Mouse (Mus musculus) adrenal gland, adult 8-10 months (tissue): ENCODE measurements at regions not wholly inside any gene's neighbourhood (a gene's known extent, or its start where the extent isn't known, plus 50 kb on each side); places are given as distances from the start of the nearest gene placed in this dataset.

Source experiments
- DNase-seq: peaks from one replicate; pipeline ENCODE4 v3.0.0; 2022

DNA sequence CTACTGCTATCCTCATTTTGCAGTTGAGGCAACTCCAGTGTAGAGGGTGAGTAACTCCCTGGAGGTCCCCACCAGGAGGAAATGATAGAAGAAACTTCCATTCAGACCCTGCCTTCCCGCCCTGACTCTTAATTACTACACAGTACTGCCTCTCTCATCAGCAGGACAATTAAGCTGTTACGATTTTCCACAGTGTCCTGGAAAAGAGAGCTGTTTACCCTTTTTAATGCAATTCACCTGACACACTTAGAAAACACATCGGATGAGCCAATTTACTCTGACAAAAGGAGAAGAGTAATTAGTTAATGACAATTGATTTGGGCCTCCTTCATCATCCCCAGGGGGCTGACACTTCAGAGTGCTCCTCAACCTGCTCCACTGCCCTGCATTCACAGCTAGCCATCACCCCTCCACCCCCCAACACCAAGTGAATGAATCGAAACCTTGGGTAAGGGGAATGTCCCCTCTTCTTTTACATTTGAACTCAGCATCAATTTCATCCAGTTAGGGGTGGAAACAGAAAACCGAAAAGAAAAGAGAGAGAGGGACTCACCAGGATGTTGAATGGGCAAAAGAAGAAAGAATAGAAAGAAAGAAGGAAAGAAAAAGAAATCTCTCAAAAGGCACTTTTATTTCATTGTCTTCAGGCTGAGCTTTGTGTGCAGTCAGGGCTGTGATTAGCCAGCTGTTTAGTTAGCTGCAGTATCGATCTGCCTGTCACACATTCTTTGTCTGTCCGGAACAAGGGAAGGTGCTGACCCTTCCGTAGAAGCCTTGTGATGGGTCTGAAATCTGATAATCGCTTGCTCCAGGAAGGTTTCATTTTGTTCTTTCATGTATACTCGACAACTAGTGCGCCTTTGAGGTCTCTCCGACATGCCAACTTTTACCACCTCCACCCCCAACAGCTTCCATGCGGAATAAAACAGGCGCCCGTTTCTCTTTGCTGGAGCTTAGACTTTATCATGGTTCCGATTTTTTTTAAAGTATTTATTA is 482.6 kb upstream of the Tenm4 start:
- no peak for DNase-seq

DNA sequence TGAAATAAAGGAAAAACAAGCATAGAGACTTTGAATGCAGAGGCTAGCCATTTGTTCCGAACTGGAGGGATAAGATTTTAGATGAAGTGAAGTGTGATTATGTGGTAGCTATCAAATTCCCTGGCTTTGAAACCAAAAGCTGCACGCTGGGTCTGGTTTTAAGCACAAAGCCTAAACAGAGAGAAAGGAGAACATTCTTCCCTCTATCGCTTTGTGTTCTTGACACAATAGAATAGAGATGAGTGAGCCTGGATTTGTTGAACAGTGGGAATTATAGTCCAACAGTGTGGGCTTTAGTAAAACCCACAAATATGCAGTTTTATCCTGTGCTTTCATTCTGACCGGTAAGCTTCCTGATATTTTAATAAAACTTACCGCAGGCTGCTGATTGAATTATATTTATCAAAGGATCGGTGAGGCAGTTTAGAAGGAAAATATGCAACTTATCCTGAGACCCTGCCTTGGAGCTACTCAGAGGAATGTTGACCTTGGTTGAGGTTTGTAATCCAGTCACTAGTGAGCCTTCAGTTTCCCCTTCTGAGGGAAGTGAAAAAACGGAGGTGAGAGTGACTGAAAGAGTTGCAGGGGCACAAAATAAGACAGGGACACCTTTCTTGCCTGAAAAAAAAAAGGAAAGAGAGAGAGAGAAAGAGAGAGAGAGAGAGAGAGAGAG is 481.7 kb upstream of the Tenm4 start:
- no peak for DNase-seq

DNA sequence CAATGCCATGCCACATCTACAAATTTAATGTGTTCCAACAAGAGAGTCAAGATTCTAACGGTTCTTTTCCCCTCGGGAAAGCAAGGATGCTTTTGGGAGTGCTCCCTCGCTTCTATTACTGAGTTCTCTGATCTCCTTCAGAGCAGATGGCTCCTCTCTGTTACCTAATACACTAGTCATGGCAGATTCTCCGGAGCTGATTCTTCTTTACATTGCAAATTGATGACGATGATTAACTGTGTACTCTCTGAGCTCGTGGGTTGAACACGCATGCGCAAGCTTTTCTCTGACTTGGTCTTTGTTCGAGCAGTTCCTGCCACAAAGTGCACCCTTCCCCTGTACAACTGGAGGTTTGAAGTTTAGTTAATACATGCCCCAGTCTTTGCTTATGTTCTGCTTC is 471.5 kb upstream of the Tenm4 start:
- no peak for DNase-seq

DNA sequence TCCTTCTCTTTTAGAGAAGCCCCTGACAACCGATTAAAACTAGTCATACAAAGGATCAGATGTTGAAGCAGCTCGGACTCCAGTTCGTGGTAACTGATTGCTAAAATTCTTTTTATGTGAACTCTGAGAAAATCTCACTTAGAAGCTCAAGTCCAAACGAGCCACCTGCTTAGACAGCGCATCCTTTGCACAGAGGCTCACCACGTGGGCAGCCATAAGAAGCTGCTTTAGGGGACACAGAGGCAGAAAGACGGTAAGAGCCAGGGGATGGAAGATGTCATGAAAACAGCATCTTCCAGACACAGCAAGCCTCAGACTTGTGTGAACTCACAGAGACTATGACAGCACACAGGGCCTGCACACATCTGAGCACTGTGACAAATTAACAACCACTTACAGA is 461.0 kb upstream of the Tenm4 start:
- no peak for DNase-seq

DNA sequence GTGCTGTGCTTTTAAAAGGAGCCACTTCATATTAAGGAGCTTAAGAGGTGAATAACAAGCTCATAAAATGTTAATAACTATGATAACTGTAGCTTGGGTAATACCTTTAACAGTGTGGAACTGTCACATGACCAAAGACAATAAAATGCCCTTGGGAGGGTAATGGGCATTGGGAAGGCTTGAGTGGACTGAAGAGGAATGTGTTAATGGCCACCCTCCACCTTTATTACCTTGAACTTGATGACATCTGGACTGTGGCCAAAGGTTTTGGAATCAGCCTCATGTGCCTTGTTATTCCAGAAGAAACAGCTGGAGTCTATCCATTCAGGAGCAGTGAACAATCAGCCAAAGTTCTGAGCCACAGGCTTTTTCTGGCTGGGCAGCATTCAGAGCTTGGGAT is 451.0 kb upstream of the Tenm4 start:
- no peak for DNase-seq

DNA sequence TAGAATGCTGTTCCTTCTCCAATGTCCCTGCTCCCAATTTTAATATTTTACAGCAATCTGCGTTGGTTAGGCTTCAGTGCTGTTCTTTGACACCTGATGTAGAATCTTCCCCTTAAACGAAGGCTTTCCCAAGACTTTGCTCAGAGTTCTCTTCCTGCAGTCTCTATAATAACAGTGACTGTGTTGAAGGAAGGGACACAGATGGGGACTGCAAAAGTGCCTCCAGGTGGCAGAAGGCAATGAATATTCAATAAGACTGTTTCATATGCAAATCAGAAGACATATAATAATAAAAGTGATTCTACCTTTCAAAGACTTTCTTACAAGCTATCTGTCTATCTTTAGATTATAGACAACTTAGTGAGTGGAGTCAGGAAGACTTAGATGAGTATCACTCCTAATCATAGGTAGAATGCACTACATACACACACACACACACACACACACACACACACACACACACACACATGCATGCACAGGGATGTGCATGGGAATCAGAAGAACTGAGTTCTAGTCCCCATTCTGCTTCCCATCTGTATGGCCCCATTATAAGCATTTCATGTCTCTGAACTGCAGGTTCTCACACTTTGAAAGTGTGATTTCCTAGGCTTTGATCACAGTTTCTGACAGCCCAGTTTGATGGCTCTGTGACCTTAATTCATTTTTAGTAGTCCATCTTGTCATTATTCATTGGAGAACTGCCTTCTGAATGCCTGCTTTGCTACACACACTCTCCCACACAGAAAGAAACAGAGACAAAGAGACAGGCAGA is 445.1 kb upstream of the Tenm4 start:
- DNase-seq, result no peak

DNA sequence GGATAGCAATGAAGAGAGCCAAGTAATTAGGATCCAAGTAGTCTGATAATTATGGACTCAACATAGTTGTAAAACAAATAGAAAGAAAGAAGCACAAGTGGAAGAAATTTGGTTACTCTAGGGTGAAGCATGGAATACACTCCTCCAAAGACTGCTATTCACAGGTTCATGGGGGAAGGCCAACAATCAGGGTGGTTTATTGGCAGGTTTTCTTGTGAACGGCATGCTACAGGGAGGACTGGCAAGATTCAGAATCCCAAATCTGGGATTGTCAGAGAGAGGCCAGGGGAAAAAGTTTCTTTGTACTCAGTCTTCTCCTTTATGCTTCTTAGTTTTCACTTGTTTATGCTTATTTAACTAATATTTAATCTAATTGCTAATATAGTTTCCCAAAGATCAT is 437.2 kb upstream of the Tenm4 start:
- no peak for DNase-seq

DNA sequence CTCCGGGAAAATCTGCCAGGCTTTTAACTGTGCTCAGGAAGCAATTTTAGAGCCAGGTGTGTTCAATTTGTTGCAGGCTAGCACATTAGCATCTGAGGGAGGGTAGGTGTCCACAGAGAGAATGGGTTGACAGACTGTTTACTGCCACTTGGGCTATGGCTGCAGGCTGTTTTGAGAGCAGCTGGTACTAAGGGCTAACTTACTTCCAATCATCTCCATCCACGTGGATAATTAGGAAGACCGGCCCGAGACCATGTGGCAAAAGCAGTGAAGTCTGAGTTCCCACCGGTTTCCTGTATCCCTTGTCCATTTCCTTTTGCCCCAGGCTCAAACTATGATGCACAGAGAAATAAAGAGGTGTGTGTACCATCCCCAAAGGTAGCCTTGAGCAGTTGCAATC is 436.5 kb upstream of the Tenm4 start:
- no peak for DNase-seq

DNA sequence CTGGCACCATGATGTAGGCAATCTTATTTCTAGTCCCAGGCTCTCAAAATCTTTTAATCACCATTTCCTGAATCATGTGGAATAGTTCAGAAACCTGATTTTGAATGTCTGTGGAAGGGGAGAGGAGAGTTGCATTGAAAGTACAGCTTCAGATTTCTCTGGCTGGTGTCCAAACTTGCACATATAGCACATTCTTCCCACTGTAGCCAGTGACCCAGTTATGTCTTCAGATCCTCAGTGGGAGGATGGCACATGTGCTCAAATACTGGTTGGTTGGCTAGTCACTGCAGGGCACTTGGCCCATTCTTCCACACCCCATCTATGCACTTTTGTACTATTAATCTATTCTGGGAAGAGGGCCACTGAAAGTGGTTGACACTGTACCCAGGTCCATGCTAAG is 434.3 kb upstream of the Tenm4 start:
- no peak for DNase-seq

DNA sequence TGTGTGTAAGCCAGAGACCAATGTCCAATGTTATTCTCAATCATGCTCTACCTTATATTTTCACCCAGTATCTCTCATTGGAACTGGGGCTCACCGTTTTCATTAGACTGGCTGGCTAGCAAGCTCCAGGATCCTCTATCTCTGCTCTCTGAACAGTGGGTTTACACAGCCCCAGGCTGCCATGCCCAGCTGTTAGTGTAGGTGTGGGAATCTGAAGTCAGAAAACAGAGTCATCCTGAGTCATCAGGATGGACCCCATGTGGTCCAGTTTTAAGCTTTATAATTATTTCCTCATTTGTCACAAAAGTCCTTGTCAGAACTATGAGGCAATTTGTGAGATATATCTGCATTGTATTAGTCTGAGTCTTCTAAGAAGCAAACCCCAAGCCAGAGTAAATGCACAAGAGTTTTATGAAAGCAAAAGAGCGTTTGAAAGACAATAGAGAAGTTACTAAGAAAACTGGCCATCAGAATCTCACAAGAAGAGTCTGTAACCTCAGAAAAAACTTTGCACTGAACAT is 432.3 kb upstream of the Tenm4 start:
- DNase-seq, result no peak

DNA sequence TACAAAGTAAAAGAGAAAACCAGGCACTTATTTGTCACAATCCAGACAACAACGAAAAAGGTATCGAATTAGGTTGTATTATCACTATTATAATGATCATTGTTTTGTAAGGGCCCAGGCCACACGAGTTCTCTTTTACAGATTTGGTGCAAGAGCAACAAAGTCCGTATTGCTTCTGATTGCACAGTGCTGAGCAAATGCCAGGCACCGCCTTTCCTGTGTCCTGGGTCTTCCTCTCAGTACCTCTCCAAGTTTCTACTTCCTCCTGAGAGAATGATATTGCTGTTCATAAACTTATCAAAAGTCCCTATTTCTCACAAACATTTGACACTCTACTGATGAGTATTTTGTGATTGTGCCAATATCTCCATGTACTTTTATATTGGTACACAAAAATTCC is 431.3 kb upstream of the Tenm4 start:
- DNase-seq, result no peak

DNA sequence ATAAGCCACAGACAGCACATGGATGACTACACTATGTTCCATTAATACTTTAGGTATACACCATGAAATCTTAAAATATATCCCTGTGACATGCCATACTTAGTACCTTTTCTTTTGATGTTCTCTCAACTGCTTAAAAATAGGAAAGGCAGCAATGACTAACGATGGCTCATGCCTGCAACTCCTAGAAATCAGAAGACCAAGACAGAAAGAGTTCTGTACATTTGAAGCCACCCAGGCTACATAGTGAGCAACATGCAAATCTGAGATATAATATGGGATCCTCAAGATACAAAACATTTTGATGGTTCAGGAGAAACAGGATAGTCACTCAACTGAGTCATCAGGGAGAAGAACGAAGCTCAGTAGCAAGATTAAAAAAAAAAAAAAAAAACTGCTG is 412.7 kb upstream of the Tenm4 start:
- DNase-seq, result no peak

DNA sequence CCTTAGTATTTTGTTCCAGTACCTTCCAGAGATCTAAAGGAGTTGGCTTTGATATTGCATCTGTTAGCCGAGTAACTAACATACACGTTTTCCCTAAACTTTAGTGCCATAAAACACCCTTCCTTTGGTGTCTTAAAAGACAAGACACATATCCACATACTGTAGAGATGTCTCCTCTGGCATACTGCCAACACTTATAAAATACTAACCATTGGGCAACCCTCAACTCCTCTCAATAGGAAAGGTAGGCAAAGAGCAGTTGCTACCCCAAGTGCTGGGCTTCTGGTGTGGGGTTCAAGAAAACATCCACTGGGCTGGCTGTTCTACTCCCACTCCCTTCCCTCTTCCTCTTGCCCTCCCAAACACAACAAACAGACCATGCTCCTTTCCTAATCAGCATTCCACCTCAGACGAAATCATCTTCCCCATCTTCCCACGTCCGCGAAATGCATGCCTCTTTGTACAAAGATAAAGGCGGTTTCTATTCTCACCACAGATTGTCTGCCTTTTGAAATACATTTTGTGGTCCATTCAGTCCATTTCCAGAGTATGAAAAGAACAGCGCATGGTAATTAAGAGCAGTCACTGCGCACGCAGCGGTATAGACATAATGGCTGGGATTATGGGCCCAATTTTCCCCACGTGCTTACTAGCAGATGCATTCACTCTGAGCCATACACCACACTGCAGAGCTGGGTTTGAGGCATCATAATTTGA is 409.9 kb upstream of the Tenm4 start:
- DNase-seq, result no peak

DNA sequence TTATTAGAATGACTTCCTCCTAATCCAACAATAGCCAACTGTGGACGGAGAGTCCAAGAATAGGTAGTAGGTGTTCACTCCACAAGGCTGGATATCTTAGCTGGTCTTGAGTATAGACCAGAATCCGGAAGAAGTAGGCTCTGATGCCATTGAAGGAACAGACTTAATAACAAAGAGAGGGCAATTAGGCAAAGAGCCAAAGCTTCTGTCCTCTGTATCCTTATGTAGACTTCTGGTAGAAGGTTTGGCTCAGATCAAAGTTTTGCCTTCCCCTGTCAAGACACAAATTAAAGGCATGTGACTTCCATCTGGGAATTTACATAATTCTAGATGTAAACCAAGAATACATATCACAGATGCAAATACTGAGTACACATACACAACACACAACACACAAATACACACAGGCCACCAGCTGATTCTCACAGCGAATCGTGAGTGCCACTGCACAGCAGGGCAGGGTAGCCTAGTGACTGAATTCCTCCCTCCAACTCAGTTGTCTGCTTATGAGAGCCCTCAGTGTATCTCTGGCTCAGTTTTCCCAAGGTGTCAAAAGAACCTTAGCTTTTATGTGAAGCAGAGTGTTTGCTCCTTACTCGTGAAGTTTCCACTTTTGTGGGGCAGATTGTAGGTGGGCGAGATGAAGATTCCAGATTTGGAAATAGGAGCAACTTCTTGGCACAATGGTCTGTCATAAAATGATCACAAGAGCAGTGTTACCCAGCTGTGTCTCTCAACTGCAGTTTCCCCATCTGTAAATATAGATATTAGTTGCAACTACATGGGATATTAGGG is 404.5 kb upstream of the Tenm4 start:
- DNase-seq, result no peak

DNA sequence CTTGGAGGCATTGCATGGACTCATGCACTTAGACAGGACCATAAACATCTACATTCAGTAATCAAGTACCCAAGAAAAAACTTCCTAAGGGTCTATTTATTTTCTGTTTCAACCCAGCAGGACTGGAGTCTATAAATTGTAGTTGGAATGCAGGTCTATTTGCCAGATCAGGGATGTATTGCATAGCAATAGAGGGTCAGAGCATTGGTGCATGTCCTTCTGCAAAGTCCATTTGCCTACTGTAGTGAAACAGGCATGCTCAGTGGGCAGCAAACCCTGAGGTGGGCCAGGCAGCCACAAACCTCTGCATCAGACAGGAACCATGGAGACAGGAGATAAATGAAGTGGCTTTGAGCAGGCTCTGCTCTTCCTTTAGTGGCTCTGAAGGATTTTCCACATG is 386.5 kb upstream of the Tenm4 start:
- DNase-seq, result no peak

DNA sequence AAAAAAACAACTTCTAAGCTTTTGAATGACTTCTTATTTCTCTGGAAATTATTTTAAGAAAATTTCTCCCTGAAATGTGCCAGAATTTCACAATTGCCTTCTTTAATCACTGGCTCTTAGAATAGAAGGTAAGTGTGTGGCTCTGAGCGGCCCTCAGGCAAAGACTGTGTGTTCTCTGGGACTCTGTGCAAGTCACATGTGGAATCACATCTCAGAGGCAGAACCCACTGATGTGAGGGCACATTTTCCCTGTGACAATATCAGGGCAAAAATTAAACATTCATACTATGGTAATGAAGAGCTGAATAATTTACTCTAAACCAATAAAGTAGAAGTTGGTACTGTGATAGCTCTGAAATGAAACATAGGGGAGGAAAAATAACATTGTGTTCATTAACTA is 383.5 kb upstream of the Tenm4 start:
- no peak for DNase-seq

DNA sequence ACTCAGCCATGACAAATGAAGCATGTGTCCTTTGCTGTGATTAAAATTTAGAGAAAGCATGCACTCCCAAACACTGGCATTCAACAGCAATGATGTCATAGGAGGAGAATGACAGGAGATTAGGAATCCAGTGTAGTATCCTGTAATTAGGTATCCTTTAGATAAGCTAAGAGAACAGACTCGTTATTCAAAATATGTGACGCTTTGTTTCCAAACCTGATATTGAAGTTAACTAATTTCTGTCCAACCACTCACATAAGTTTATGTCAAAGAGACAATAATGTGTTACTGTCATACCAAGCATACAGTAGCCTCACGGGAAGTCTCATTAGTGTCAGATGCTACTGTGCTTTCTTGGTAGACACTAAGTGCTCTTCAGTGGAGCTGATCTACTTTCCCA is 383.1 kb upstream of the Tenm4 start:
- no peak for DNase-seq

DNA sequence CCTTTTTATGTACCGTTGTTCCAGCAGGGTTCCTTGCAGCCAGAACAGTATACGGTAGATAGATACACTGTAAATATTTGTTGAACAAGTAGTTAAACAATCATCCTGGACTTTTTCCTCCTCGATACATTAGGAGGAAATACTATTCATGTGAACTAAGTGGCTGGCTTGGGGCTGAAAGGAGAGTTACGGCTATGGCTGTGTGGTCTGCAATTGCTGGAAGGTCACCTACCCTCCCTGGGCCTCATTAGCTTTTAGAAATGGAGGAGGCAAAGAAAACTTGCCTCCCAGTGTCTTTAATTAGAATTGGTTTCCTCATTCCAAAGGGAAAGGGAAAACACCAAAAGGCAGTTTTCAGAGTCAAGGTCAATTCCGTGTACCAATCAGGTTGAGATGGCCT is 381.6 kb upstream of the Tenm4 start:
- DNase-seq, result no peak

DNA sequence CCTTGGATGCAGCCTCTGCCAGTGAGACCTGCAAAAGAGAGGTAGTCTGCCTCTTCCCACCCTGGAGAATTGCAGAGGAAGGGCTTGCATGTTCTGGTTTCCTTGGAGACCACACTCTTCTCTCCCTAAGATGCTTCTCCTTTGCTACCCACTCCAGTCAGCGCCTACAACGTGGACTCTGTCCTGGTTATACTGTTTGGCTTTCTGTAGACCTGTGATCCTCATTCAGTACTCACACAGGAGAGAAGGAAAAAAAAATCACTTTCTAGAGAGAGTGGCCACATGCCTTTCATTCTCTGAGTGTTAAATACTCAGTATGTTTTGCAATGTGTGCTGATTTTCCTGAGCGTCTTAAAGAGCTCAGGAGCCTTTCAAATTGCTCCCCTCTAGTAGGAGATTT is 372.0 kb upstream of the Tenm4 start:
- no peak for DNase-seq

DNA sequence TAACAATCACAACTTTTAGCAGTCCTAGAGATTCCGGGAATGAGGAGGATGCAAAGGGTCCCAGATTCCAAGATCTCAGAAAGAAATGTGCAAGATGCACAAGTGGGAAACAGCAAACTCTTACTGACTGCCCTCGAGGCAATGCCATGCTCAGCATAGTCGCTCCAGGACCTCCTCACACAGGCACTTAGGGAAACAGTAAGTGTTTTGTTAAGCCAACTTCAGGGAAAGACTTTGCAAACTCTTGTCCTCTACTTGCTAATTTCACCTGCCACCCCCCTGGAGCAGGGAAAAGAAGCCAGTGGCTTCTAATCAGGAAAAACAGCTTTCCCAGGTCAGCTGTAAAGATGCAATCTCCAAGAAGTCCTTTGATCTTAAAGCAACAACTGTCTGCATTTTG is 361.4 kb upstream of the Tenm4 start:
- DNase-seq, result no peak

DNA sequence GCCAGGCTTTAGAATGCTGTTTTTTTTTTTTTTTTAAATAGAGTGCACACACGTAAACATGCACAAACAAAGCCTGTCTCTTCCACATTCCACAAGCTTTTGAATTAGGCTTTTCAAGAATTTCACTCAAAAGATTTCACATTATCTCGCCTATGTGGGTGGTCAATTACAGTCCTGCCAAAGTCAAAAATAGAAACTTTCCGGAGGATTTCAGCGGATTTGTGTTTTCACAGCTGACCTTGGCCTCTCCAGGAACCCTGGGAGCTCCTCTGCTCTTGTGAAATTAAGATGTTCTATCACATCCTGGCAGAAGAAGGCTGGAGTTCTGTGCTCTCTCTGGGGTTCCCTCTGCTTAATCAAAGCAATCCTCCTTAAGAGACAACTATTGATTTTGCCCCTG is 360.9 kb upstream of the Tenm4 start:
- peak; percentile 2 for DNase-seq

DNA sequence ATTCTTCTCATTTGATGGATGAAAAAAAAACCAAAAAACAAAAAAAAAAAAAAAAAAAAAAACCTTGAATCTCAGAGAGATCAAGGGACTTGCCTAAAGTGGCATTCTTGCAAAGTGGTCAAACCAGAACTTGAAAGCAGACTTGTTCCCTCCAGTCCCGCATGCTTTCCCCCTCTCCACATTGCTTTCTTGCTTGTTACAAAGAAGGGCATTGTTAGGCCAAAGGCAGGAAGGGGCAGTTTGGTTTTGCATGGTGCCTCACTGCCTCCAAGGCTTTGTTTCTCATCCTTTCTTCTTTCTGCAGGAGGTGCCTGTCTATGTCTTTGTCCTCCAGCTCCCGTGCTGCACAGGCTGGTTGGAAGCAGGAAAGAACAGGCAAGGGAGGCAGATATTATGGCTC is 356.2 kb upstream of the Tenm4 start:
- DNase-seq, result no peak
